Mouse (Mus musculus): Measurements from ENCODE around the gene Arhgap22. TPM values are rescaled to one million over a fixed set of nuclear protein-coding genes. Genes with fewer than 3 reads are reported as not detected.

The Arhgap22 gene
- polyA plus RNA-seq, 1 experiment from 2014 or later, result 6.7 TPM

- peaks cover 16% of the 10 kb centered on the region for H3K27me3 ChIP-seq (ENCODE audit: control insufficient read depth, insufficient read depth, low read length)
- no peak overlapping the region for H3K9ac ChIP-seq (ENCODE audit: low read length)
- H3K9me3 ChIP-seq (replicated peaks; ENCODE audit: control insufficient read depth, low read length), result no peaks in the 10 kb centered on the region
- H3K4me1 ChIP-seq (ENCODE audit: control insufficient read depth, insufficient read depth, low read length), result no peaks in the 10 kb centered on the region
- WGBS, result 69% methylated on average over 6 of the region's 6 CpGs
- no peaks in the 10 kb centered on the region for H3K36me3 ChIP-seq (ENCODE audit: control insufficient read depth, insufficient read depth, low read length)
- H3K4me2 ChIP-seq (ENCODE audit: low read depth, low read length), result no peak overlapping the region
- H3K4me3 ChIP-seq (replicated peaks; ENCODE audit: low read length), result no peak overlapping the region
- no peak for ATAC-seq (ENCODE audit: insufficient read depth, low FRiP score)
- H3K27ac ChIP-seq (ENCODE audit: low read length), result no peak overlapping the region
Measured at GRCm38 (mm10) chr14:33346546-33346945, 132.7 kb downstream of the Arhgap22 start.

GRCm38 (mm10) chr14:33347738-33348137 is 133.9 kb downstream of the Arhgap22 start:
- no peak for ATAC-seq (ENCODE audit: insufficient read depth, low FRiP score)
- no peaks in the 10 kb centered on the region for H3K4me1 ChIP-seq (ENCODE audit: control insufficient read depth, insufficient read depth, low read length)
- peaks cover 27% of the 10 kb centered on the region for H3K27me3 ChIP-seq (ENCODE audit: control insufficient read depth, insufficient read depth, low read length)
- no peak overlapping the region for H3K27ac ChIP-seq (ENCODE audit: low read length)
- H3K4me2 ChIP-seq (ENCODE audit: low read depth, low read length), result no peak overlapping the region
- no peaks in the 10 kb centered on the region for H3K36me3 ChIP-seq (ENCODE audit: control insufficient read depth, insufficient read depth, low read length)
- 51% methylated on average over 4 of the region's 4 CpGs for WGBS
- no peak overlapping the region for H3K9ac ChIP-seq (ENCODE audit: low read length)
- no peaks in the 10 kb centered on the region for H3K9me3 ChIP-seq (replicated peaks; ENCODE audit: control insufficient read depth, low read length)
- no peak overlapping the region for H3K4me3 ChIP-seq (replicated peaks; ENCODE audit: low read length)

- no peaks in the 10 kb centered on the region for H3K9me3 ChIP-seq (replicated peaks; ENCODE audit: control insufficient read depth, low read length)
- no peak for ATAC-seq (ENCODE audit: insufficient read depth, low FRiP score)
- H3K27ac ChIP-seq (ENCODE audit: low read length), result no peak overlapping the region
- 58% methylated on average over 1 of the region's 1 CpGs for WGBS
- H3K36me3 ChIP-seq (ENCODE audit: control insufficient read depth, insufficient read depth, low read length), result no peaks in the 10 kb centered on the region
- H3K9ac ChIP-seq (ENCODE audit: low read length), result no peak overlapping the region
- H3K4me1 ChIP-seq (ENCODE audit: control insufficient read depth, insufficient read depth, low read length), result no peaks in the 10 kb centered on the region
- H3K4me3 ChIP-seq (replicated peaks; ENCODE audit: low read length), result no peak overlapping the region
- H3K4me2 ChIP-seq (ENCODE audit: low read depth, low read length), result no peak overlapping the region
- H3K27me3 ChIP-seq (ENCODE audit: control insufficient read depth, insufficient read depth, low read length), result peaks cover 31% of the 10 kb centered on the region
Measured at GRCm38 (mm10) chr14:33348146-33348545, 134.3 kb downstream of the Arhgap22 start.

- Histone ChIP-seq H3K4me1 (ENCODE audit: control insufficient read depth, insufficient read depth, low read length) (0 out of 2 replicates have a peak, but pooled peaks cover 8% of the 10 kb centered on the region), H3K4me3 (replicated peaks; ENCODE audit: low read length) (peak overlapping the region; percentile 46), H3K9ac (ENCODE audit: low read length) (peak overlapping the region; percentile 75), H3K4me2 (ENCODE audit: low read depth, low read length) (peak overlapping the region; percentile 73), H3K9me3 (replicated peaks; ENCODE audit: control insufficient read depth, low read length) (no peaks in the 10 kb centered on the region), H3K27ac (ENCODE audit: low read length) (no peak overlapping the region), H3K36me3 (ENCODE audit: control insufficient read depth, insufficient read depth, low read length) (no peaks in the 10 kb centered on the region), H3K27me3 (ENCODE audit: control insufficient read depth, insufficient read depth, low read length) (peaks cover 33% of the 10 kb centered on the region)
- WGBS, result 1% methylated on average over 37 of the region's 42 CpGs
- ATAC-seq (ENCODE audit: insufficient read depth, low FRiP score), result peak; percentile 77
Measured at GRCm38 (mm10) chr14:33351019-33351418, 137.2 kb downstream of the Arhgap22 start.

GRCm38 (mm10) chr14:33351984-33352722 is 138.3 kb downstream of the Arhgap22 start:
- peaks cover 33% of the 10 kb centered on the region for H3K27me3 ChIP-seq (ENCODE audit: control insufficient read depth, insufficient read depth, low read length)
- no peaks in the 10 kb centered on the region for H3K36me3 ChIP-seq (ENCODE audit: control insufficient read depth, insufficient read depth, low read length)
- H3K9ac ChIP-seq (ENCODE audit: low read length), result no peak overlapping the region
- no peak overlapping the region for H3K27ac ChIP-seq (ENCODE audit: low read length)
- no peaks in the 10 kb centered on the region for H3K9me3 ChIP-seq (replicated peaks; ENCODE audit: control insufficient read depth, low read length)
- no peak for ATAC-seq (ENCODE audit: insufficient read depth, low FRiP score)
- 0 out of 2 replicates have a peak, but pooled peaks cover 8% of the 10 kb centered on the region for H3K4me1 ChIP-seq (ENCODE audit: control insufficient read depth, insufficient read depth, low read length)
- 70% methylated on average over 6 of the region's 6 CpGs for WGBS
- 0 out of 2 replicates have a peak overlapping the region, but pooled peaks have one; percentile 73 for H3K4me2 ChIP-seq (ENCODE audit: low read depth, low read length)
- H3K4me3 ChIP-seq (replicated peaks; ENCODE audit: low read length), result no peak overlapping the region

- peaks cover 33% of the 10 kb centered on the region for H3K27me3 ChIP-seq (ENCODE audit: control insufficient read depth, insufficient read depth, low read length)
- no peak overlapping the region for H3K9ac ChIP-seq (ENCODE audit: low read length)
- no peak overlapping the region for H3K4me2 ChIP-seq (ENCODE audit: low read depth, low read length)
- 65% methylated on average over 6 of the region's 6 CpGs for WGBS
- H3K4me1 ChIP-seq (ENCODE audit: control insufficient read depth, insufficient read depth, low read length), result 0 out of 2 replicates have a peak, but pooled peaks cover 12% of the 10 kb centered on the region
- no peak overlapping the region for H3K27ac ChIP-seq (ENCODE audit: low read length)
- no peaks in the 10 kb centered on the region for H3K9me3 ChIP-seq (replicated peaks; ENCODE audit: control insufficient read depth, low read length)
- no peak overlapping the region for H3K4me3 ChIP-seq (replicated peaks; ENCODE audit: low read length)
- no peak for ATAC-seq (ENCODE audit: insufficient read depth, low FRiP score)
- no peaks in the 10 kb centered on the region for H3K36me3 ChIP-seq (ENCODE audit: control insufficient read depth, insufficient read depth, low read length)
Measured at GRCm38 (mm10) chr14:33352890-33353289, 139.1 kb downstream of the Arhgap22 start.

- ATAC-seq (ENCODE audit: insufficient read depth, low FRiP score), result no peak
- WGBS, result 81% methylated on average over 5 of the region's 5 CpGs
- H3K9me3 ChIP-seq (replicated peaks; ENCODE audit: control insufficient read depth, low read length), result no peaks in the 10 kb centered on the region
- no peak overlapping the region for H3K4me2 ChIP-seq (ENCODE audit: low read depth, low read length)
- peaks cover 25% of the 10 kb centered on the region for H3K27me3 ChIP-seq (ENCODE audit: control insufficient read depth, insufficient read depth, low read length)
- H3K9ac ChIP-seq (ENCODE audit: low read length), result no peak overlapping the region
- no peak overlapping the region for H3K4me3 ChIP-seq (replicated peaks; ENCODE audit: low read length)
- no peak overlapping the region for H3K27ac ChIP-seq (ENCODE audit: low read length)
- 0 out of 2 replicates have a peak, but pooled peaks cover 12% of the 10 kb centered on the region for H3K4me1 ChIP-seq (ENCODE audit: control insufficient read depth, insufficient read depth, low read length)
- no peaks in the 10 kb centered on the region for H3K36me3 ChIP-seq (ENCODE audit: control insufficient read depth, insufficient read depth, low read length)
Measured at GRCm38 (mm10) chr14:33355276-33355675, 141.4 kb downstream of the Arhgap22 start.

- no peak for ATAC-seq (ENCODE audit: insufficient read depth, low FRiP score)
- no peak overlapping the region for H3K4me3 ChIP-seq (replicated peaks; ENCODE audit: low read length)
- WGBS, result 60% methylated on average over 12 of the region's 12 CpGs
- peaks cover 23% of the 10 kb centered on the region for H3K4me1 ChIP-seq (ENCODE audit: control insufficient read depth, insufficient read depth, low read length)
- no peaks in the 10 kb centered on the region for H3K9me3 ChIP-seq (replicated peaks; ENCODE audit: control insufficient read depth, low read length)
- no peak overlapping the region for H3K9ac ChIP-seq (ENCODE audit: low read length)
- H3K27ac ChIP-seq (ENCODE audit: low read length), result no peak overlapping the region
- no peaks in the 10 kb centered on the region for H3K36me3 ChIP-seq (ENCODE audit: control insufficient read depth, insufficient read depth, low read length)
- H3K4me2 ChIP-seq (ENCODE audit: low read depth, low read length), result no peak overlapping the region
- H3K27me3 ChIP-seq (ENCODE audit: control insufficient read depth, insufficient read depth, low read length), result peaks cover 5% of the 10 kb centered on the region
Measured at GRCm38 (mm10) chr14:33357600-33358368, 144.0 kb downstream of the Arhgap22 start.

- no peak for ATAC-seq (ENCODE audit: insufficient read depth, low FRiP score)
Measured at GRCm38 (mm10) chr14:33358891-33359290, 145.1 kb downstream of the Arhgap22 start.

More at GRCm38 (mm10) chr14:33358891-33359290, 145.1 kb downstream of the Arhgap22 start:
- Histone ChIP-seq H3K36me3 (ENCODE audit: control insufficient read depth, insufficient read depth, low read length) (no peaks in the 10 kb centered on the region), H3K9me3 (replicated peaks; ENCODE audit: control insufficient read depth, low read length) (no peaks in the 10 kb centered on the region), H3K9ac (ENCODE audit: low read length) (no peak overlapping the region), H3K27me3 (ENCODE audit: control insufficient read depth, insufficient read depth, low read length) (no peaks in the 10 kb centered on the region), H3K4me1 (ENCODE audit: control insufficient read depth, insufficient read depth, low read length) (peaks cover 23% of the 10 kb centered on the region), H3K4me3 (replicated peaks; ENCODE audit: low read length) (no peak overlapping the region), H3K4me2 (ENCODE audit: low read depth, low read length) (no peak overlapping the region), H3K27ac (ENCODE audit: low read length) (no peak overlapping the region)
- 85% methylated on average over 8 of the region's 8 CpGs for WGBS
